Mouse (Mus musculus) kidney, embryonic 14.5 days (tissue): ENCODE measurements around the gene Ythdf2. TPM values are rescaled to one million over a fixed set of nuclear protein-coding genes. Genes with fewer than 3 reads are reported as not detected.

Experiments used
- ATAC-seq: fragments of 200-750 bp; cut with Nextera tagmentation; 2 replicates; pipeline ENCODE4 v1.8.0; 2017; ENCODE audit warnings: moderate number of reproducible peaks, mild to moderate bottlenecking, moderate TSS enrichment, moderate library complexity; ENCODE audit not compliant: low FRiP score, low TSS enrichment
- H3K27ac ChIP-seq: fragments of 300-500 bp; sonication (generic); 2 replicates; pipeline ENCODE4 v1.5.1; 2014; ENCODE audit warnings: low read depth, mild to moderate bottlenecking, low read length, moderate library complexity, mixed read lengths
- H3K27me3 ChIP-seq: fragments of 300-500 bp; sonication (generic); 2 replicates; pipeline ENCODE4 v1.6.1; 2014; ENCODE audit warnings: mild to moderate bottlenecking, low read length; ENCODE audit not compliant: control insufficient read depth, insufficient read depth
- H3K36me3 ChIP-seq: fragments of 300-500 bp; sonication (generic); 2 replicates; pipeline ENCODE4 v1.6.1; 2014; ENCODE audit warnings: low read length, mixed read lengths; ENCODE audit not compliant: control insufficient read depth, insufficient read depth
- H3K4me1 ChIP-seq: fragments of 300-500 bp; sonication (generic); 2 replicates; pipeline ENCODE4 v1.6.1; 2014; ENCODE audit warnings: low read length, mixed read lengths; ENCODE audit not compliant: control insufficient read depth, insufficient read depth
- H3K4me2 ChIP-seq: fragments of 300-500 bp; sonication (generic); replicated peaks from 2 replicates; pipeline ENCODE4 v1.6.1; 2014; ENCODE audit warnings: low read depth, mild to moderate bottlenecking, low read length
- H3K4me3 ChIP-seq: fragments of 300-500 bp; sonication (generic); 2 replicates; pipeline ENCODE4 v1.5.1; 2014; ENCODE audit warnings: mild to moderate bottlenecking, low read length
- H3K9ac ChIP-seq: fragments of 300-500 bp; sonication (generic); 2 replicates; pipeline ENCODE4 v1.6.1; 2014; ENCODE audit warnings: low read depth, mild to moderate bottlenecking, low read length, moderate library complexity
- H3K9me3 ChIP-seq: fragments of 300-500 bp; sonication (generic); 2 replicates; pipeline ENCODE4 v1.6.1; 2016; ENCODE audit warnings: low read length; ENCODE audit not compliant: control insufficient read depth
- WGBS: fragments of 180-500 bp; shearing (Covaris S2); extraction: QIAGEN DNeasy Blood & Tissue Kit; methylation state at CpG from one replicate; pipeline ENCODE4 v1.1.7; 2014; 5-methylcytosine and 5-hydroxymethylcytosine counted together
- polyA plus RNA-seq: library from polyadenylated mRNA; unstranded; fragments of >200 nt; fragmentation: Nextera tagmentation; extraction: Ambion mirVana; gene quantifications from 2 replicates; pipeline ENCODE4 v1.2.1, GENCODE M21; 2014

The Ythdf2 gene
- polyA plus RNA-seq, 1 experiment from 2014 or later: 133 TPM

- H3K27ac ChIP-seq: no peak overlapping the region
- 77% methylated on average over 3 of the region's 3 CpGs for WGBS
- peaks cover 57% of the 10 kb centered on the region for H3K36me3 ChIP-seq
- H3K4me3 ChIP-seq: no peak overlapping the region
- H3K4me1 ChIP-seq: peaks cover 3% of the 10 kb centered on the region; the same call in 1 of the 2 replicates
- H3K9ac ChIP-seq: no peak overlapping the region
- H3K9me3 ChIP-seq: no peaks in the 10 kb centered on the region
- H3K4me2 ChIP-seq: no peak overlapping the region
- H3K27me3 ChIP-seq: no peaks in the 10 kb centered on the region
- no peak for ATAC-seq
Measured at GRCm38 (mm10) chr4:132194975-132195374, 17.1 kb downstream of the Ythdf2 start.

GRCm38 (mm10) chr4:132194373-132194772 is 17.7 kb downstream of the Ythdf2 start:
- H3K27ac ChIP-seq: no peak overlapping the region
- no peaks in the 10 kb centered on the region for H3K27me3 ChIP-seq
- H3K36me3 ChIP-seq: peaks cover 55% of the 10 kb centered on the region
- H3K4me2 ChIP-seq: no peak overlapping the region
- H3K9me3 ChIP-seq: no peaks in the 10 kb centered on the region
- WGBS: 90% methylated on average over 6 of the region's 6 CpGs
- ATAC-seq: no peak
- H3K4me3 ChIP-seq: no peak overlapping the region
- no peak overlapping the region for H3K9ac ChIP-seq
- peaks cover 3% of the 10 kb centered on the region; the same call in 1 of the 2 replicates for H3K4me1 ChIP-seq

- no peaks in the 10 kb centered on the region for H3K27me3 ChIP-seq
- 93% methylated on average over 2 of the region's 2 CpGs for WGBS
- no peak overlapping the region for H3K27ac ChIP-seq
- H3K9ac ChIP-seq: no peak overlapping the region
- H3K4me3 ChIP-seq: no peak overlapping the region
- no peaks in the 10 kb centered on the region for H3K4me1 ChIP-seq
- H3K9me3 ChIP-seq: no peaks in the 10 kb centered on the region
- peaks cover 58% of the 10 kb centered on the region for H3K36me3 ChIP-seq
- ATAC-seq: no peak
- no peak overlapping the region for H3K4me2 ChIP-seq
Measured at GRCm38 (mm10) chr4:132187826-132188401, 24.2 kb downstream of the Ythdf2 start.

GRCm38 (mm10) chr4:132183162-132183561 is 28.9 kb downstream of the Ythdf2 start:
- Histone ChIP-seq H3K4me3 (no peak overlapping the region), H3K9ac (no peak overlapping the region), H3K36me3 (peaks cover 33% of the 10 kb centered on the region), H3K9me3 (no peaks in the 10 kb centered on the region), H3K4me1 (no peaks in the 10 kb centered on the region), H3K27me3 (no peaks in the 10 kb centered on the region), H3K27ac (no peak overlapping the region), H3K4me2 (no peak overlapping the region)
- WGBS: 94% methylated on average over 3 of the region's 3 CpGs
- ATAC-seq: no peak

GRCm38 (mm10) chr4:132181721-132182658 is 30.1 kb downstream of the Ythdf2 start:
- Histone ChIP-seq H3K27ac (no peak overlapping the region), H3K4me1 (no peaks in the 10 kb centered on the region), H3K36me3 (peaks cover 28% of the 10 kb centered on the region), H3K27me3 (no peaks in the 10 kb centered on the region), H3K9me3 (no peaks in the 10 kb centered on the region), H3K4me3 (no peak overlapping the region), H3K4me2 (no peak overlapping the region), H3K9ac (no peak overlapping the region)
- WGBS: 40% methylated on average over 22 of the region's 22 CpGs
- peak; percentile 78 for ATAC-seq

- ATAC-seq: no peak
- Histone ChIP-seq H3K36me3 (peaks cover 20% of the 10 kb centered on the region), H3K4me3 (no peak overlapping the region), H3K27ac (no peak overlapping the region), H3K9me3 (no peaks in the 10 kb centered on the region), H3K27me3 (no peaks in the 10 kb centered on the region), H3K4me1 (no peaks in the 10 kb centered on the region), H3K9ac (no peak overlapping the region), H3K4me2 (no peak overlapping the region)
- 77% methylated on average over 9 of the region's 9 CpGs for WGBS
Measured at GRCm38 (mm10) chr4:132180710-132181109, 31.4 kb downstream of the Ythdf2 start.

GRCm38 (mm10) chr4:132178630-132179059 is 33.5 kb downstream of the Ythdf2 start:
- Histone ChIP-seq H3K4me3 (no peak overlapping the region), H3K4me1 (no peaks in the 10 kb centered on the region), H3K9ac (no peak overlapping the region), H3K9me3 (no peaks in the 10 kb centered on the region), H3K36me3 (peaks cover 8% of the 10 kb centered on the region; the same call in 1 of the 2 replicates), H3K4me2 (no peak overlapping the region), H3K27ac (no peak overlapping the region), H3K27me3 (no peaks in the 10 kb centered on the region)
- 8% methylated on average over 10 of the region's 10 CpGs for WGBS
- ATAC-seq: peak; percentile 82

GRCm38 (mm10) chr4:132176474-132176873 is 35.6 kb downstream of the Ythdf2 start:
- ATAC-seq: no peak
- WGBS: 42% methylated on average over 10 of the region's 10 CpGs
- Histone ChIP-seq H3K4me3 (no peak overlapping the region), H3K9ac (no peak overlapping the region), H3K36me3 (no peaks in the 10 kb centered on the region), H3K27me3 (no peaks in the 10 kb centered on the region), H3K4me1 (no peaks in the 10 kb centered on the region), H3K9me3 (no peaks in the 10 kb centered on the region), H3K27ac (no peak overlapping the region), H3K4me2 (no peak overlapping the region)

- Histone ChIP-seq H3K4me3 (no peak overlapping the region), H3K9ac (no peak overlapping the region), H3K4me1 (no peaks in the 10 kb centered on the region), H3K9me3 (0 out of 2 replicates have a peak, but pooled peaks cover 3% of the 10 kb centered on the region), H3K27me3 (no peaks in the 10 kb centered on the region), H3K36me3 (no peaks in the 10 kb centered on the region), H3K27ac (no peak overlapping the region), H3K4me2 (no peak overlapping the region)
- WGBS: 19% methylated on average over 7 of the region's 7 CpGs
- no peak for ATAC-seq
Measured at GRCm38 (mm10) chr4:132170891-132171290, 41.2 kb downstream of the Ythdf2 start.
